Mouse (Mus musculus) cerebellum, postnatal 14 days (tissue): Measurements from ENCODE around the gene Pard3b.

Experiments
- DNase-seq, 2 experiments: peaks; one replicate each; pipeline ENCODE4 v3.0.0; 2021; ENCODE audit warnings: mixed read lengths in 2 of 2

Pard3b gene

DNA sequence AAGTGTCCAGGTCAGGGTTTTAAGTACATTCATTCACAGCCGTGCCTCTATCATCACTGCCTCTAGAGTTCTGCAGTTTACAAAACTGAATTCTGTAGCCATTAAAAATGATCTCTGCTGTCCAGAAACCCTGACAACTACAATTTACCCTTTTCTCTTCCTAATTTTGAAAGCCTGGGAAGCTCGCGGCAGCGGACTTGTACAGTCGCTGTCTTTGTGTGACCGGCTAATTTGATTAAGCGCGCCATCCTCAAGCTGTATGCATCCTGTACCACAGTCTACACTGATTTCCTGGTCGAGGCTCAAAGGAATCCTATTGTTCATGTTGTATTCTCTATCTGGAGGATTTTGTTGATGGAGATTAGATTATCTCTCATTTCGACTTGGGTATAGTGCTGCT lies 448.8 kb downstream of the Pard3b start:
- DNase-seq, result no peak

DNA sequence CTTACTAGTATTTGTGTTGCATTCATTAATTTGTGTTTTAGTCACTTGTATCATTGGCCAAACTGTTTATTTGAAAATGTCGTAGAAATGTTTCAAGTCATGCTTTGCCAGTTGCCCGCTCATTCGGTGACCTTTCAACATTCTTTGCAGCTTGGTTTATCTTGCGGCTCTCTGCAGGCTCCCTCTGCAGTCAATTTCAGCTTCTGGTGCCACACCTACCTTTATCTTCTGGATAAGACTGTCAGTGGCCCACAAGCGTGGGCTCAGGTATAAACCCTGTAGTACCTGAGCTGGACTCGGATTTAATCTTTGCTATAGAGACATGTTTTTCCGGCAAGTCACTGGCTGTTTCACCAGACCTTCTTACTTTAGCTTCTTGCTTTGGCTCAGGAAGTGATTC lies 456.3 kb downstream of the Pard3b start:
- no peak for DNase-seq

DNA sequence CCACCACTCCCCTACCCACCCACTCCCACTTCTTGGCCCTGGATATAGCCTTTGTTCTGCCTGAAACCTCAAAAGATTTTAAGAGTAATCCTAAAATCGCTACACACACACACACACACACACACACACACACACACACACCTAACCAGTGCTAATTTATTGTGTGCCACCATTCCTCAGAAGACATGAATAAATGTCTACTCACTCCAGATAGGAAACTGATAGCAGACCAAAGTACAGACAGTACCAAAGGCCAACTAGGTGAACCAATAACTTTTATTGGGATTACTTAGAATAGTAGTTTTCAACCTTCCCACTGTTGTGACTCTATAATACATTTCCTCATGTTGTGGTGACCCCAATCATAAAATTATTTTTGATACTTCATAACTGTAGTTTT lies 483.8 kb downstream of the Pard3b start:
- DNase-seq, result no peak

DNA sequence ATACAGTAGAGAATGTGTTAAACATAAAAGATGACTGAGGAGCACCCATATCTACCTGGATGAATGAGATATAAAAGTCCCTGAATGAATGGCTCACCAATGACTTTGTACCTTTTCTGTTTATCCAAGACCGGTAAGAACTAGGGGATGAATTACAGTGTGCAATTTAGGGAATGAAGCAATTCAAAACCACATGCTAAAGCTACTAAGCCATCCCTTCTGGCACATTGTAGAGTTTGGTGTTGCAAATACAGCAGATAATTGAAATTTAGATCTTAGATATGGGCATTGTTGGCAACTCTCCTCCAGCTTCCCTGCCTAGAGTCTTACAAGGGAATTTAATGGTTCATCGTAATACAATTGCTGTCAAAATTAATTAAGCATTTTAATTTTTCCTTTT lies 490.6 kb downstream of the Pard3b start:
- DNase-seq, result no peak

DNA sequence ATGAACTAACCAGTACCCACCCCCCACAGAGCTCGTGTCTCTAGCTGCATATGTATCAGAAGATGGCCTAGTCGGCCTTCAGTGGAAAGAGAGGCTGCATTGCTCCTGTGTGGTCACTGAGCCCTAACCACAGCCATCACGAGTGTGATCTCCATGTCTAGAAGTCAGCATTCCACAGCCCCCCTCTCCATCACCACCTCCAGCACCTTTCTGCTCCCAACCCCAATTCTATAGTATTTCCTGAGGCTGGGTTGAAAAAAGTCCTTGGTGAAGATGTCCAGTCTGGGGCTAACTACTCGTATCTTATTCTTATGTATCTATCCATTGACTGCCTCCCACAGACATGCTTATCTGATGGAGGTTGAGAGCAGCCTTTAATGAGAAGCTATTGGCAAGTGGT lies 509.5 kb downstream of the Pard3b start:
- DNase-seq, result no peak

DNA sequence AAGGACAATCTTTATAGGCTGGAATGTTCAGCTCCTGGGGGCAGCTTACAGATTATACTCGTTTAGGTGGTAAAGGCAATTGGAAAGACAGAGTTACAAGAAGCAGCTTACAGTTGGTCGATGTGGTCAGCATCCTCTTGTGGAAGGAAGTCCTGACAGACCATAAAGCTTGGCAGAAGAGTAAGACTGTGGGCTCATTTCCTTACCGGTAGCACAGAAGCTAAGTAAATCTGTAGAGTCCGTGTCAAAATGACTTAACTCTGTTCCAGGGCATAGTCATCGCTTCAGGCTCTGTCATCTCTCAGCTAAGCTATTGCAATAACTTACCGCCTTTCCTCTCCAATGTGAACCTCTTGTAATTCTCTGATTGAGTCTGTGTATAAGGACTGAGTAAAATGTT lies 510.2 kb downstream of the Pard3b start:
- DNase-seq, result no peak

DNA sequence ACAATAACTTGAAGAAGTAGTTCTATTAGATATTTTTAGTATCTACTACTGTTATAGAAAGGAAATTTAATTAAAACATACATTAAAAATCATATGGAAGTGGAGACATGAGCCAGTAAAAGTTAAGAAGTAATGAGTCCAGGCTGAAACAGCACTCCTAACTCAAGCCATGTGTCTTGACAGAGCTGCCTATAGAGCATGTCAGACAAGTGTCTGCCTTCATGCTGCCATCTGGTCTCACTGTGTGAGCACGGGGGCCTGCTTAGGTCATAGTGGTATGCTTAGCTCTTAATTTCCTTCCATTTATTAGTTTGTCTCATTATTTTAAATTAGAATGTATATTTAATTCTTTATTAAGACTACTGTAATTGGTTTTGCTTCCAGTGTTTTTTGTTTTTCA lies 517.3 kb downstream of the Pard3b start:
- DNase-seq, result peak; percentile 9 to 39

DNA sequence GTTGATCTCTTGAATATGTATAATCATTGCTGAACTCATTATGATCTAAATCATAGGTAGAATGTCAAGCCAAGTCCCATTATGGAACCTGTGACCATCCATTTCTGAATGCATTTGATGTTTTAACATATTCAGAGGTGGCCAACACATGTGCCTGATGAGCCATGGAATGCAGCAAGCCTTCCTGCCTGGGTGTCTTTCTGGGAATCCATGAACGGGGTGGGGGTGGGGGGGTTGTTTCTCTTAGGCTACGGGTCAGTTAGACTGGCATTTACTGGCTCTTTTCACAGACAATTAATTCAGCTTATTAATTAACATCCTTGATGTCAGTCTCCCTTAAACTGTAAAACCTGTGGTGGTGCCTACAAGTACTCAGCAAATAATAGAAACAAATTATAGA lies 521.0 kb downstream of the Pard3b start:
- no peak for DNase-seq

DNA sequence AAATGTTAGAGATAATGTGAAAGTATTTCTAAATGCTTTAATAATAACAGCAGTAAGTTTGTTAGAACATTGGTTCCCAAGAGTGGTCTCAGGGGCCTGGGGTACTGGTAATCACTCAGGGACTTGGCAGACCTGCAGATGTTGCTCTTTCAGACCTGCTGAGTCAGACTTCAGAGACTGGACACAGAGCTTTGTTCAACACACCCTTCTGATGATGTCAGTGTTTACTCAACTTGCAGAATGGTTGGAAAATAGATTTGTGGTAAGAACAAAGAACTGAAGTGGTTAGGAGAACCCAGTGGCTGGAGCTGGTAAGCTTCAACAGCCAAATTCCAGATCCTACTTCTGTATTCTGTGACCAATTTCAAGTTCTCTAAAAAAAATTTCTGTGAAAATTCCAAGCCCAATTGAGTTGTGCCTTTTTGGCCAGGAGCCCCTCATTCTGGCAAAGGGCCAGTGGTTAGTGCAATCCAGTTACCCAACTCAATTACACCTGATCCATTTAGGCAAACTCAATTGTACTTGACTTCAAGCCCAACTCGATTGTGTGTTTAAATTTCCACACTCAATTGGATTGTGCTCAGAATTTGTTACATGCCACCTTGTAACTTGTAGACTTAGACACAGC lies 536.5 kb downstream of the Pard3b start:
- DNase-seq, result peak; percentile 51 to 68

DNA sequence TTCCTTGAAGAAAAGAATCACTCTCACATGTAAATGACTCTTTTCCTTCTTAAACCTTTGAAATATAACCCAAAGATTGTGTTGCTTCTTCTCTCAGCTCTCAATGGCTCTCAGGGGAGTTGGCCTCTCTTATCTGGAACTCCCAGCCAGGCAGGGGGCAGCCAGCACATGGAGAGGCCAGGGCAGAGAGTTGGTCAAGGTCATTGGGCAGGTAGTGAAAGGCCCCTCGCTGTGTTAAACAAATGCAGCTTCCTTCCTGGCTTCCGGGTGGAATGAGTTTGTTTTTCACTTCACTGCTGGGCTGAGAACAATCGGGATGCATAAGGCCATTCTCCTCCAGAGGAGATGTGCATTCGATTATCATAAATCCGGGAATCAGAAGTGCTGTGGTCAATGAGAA lies 543.0 kb downstream of the Pard3b start:
- no peak for DNase-seq

DNA sequence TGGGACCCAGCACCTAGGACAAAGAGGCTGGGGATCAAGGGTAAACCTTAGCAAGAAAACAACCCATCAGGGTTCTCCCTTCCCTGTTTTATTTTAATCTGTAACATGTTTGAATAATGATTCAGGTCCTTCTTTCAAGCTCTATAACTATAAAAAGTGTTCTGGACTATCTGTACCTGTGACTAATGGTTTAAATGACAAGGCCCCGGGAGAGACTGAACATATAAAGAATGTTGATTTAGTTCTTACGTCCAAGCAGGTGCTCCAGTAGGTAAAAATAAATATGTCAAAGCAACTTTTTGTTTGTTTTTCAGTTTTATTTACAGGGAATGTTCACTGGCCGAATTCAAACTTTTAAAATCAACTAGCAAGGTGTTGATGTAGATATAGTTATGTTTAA lies 544.0 kb downstream of the Pard3b start:
- no peak for DNase-seq

DNA sequence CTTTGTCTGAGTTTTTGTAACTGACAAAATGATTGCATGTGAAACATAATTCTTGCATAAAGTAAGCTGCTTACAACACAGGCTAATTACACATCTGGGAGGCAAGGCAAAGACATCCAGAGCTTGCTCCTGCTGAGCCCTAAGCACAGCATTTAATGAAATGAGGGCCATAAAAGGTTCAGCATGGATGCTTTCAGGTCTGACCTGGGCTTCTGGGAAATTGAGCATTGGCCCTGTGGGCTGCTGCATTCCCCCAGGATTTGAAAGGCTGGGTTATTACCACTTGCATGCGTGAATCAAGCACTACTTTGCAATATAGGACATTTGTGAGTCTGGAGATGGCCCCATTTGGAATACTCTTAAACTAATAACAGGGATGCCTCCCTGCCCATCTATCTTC lies 552.2 kb downstream of the Pard3b start:
- DNase-seq, result no peak

DNA sequence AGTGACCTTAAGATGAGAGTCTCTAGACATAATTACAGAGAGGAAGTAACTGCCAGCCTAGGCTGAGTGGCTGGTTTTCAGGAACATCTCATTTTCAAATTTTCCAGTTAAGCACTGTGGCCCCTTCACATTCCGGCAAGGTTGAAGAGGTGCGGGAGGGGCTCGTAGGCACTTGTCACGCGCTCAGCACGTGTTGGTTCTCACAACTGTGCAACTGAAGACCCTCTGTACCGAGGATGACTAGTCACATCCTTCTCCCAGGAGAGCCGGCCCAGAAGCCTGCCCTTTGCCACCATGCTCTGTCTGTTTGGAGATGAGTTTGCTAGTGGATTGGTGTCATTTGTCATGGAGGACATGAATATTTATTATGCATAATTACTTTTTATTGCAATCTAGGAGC lies 558.9 kb downstream of the Pard3b start:
- DNase-seq, result no peak

DNA sequence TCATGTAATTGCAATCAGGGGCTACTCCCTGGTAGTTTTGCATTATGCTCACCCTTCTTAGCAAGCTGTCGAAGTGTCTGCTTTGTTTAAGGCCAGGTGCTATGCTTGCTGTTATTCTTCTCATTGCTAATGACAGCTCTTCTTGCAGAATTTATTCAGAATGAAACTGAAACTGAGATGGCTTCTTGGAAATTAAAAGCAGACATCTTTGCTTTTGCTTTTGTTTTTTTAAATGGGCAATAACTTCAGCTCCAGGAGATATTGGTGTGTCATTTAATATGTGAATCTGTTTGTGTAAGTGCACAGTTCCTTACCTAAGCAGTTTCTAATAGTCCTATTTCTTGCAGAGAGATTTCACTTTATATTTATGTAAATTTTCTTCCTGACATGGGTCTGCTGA lies 562.3 kb downstream of the Pard3b start:
- DNase-seq, result no peak

DNA sequence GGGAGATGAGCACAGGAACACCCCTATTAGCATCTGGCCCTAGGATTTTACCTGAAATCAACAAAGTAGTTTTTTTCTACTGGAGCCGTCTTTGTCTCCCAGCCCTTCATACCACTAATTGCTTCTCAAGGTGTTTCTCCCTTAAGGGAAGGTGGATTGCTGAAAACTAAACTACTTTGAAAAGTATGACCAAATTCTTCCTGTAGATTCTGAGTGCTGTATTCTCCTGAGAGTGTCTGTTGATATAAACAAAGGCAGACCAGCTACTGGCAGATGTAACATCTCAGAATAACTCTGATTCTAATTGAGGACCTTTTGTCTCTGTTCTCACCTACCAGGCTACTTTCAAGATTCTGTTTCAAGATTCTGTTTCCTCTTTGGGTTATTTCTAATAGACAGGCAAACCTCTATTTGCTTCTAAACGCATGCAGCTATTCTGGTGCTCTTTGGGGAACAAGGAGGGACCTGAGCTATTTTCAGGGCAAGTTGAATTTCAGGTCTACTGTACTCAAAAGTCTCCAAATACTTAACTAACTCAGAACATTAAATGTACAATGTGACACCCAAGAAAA lies 563.1 kb downstream of the Pard3b start:
- DNase-seq, result no peak

DNA sequence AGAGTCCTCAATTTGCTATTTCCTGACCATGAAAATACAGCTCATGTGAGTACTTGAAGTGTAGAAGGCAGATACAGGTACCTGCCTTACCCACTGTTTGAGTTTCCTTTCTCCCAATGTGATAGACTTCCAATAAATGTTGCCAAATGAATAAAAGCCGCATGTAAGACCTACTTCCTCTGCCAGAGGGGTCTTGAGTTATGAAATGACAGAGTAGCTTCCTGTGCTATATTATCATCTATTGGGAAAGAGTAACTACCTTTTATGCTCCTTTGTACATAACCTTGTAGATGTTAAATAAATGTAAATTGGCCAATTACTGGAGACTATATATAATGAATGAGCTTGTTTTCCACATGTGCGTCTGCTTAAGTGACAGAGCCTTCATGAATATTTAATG lies 574.7 kb downstream of the Pard3b start:
- DNase-seq, result no peak

DNA sequence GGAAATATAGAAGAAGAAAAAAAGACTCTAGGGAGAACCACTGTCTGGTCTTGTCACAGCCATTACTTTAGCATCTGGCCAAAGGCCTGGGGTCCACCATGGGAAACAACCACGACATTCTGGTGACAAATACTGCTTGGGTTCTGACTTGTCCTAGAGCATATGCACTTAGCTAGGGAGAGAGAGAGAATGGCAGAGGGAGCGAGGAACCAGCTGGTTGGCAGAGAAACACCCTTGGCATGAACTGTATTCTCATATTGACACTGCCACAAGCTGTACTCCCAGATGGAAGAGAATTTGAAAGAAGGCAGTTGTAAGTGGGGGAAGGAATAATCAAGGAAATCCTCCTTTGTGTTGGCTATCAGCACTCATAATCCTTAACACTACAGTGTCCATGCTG lies 577.2 kb downstream of the Pard3b start:
- peak; percentile 85 to 87 for DNase-seq

DNA sequence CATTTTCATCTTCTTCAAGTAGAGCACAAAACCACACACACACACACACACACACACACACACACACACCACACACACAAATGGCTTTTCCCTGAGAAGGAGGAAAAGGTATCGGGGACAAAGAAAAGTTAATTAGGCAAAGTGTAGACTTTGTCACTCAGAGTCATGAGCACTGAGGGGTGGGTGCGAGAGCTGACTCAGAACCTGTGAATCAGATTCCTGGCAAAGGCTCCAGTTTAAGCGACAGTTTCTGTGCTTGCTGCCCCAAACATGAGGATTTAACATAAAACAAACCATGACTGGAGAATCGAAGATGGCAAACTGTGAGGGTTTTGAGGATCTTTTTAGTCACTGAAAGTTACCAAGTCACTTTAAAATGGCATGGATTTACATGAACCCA lies 577.9 kb downstream of the Pard3b start:
- DNase-seq, result no peak

DNA sequence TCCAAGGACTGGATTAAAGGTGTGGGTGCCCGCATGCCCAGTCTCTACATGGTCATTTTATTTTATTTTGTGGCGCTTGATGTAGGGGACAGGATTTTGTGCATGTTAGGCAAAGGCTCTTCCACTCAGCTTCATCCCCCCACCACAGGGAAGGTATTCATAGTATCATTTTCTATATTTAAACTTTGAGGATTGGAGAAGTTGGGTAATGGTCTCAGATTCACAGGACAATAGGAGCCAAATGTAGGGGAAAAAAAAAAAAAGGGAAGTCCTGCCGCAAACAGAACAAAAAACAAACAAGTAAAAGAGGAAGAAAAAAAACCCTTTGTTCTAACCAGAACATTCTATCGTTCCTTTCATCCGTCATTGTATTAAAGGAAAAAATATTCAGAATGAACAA lies 590.5 kb downstream of the Pard3b start:
- no peak for DNase-seq

DNA sequence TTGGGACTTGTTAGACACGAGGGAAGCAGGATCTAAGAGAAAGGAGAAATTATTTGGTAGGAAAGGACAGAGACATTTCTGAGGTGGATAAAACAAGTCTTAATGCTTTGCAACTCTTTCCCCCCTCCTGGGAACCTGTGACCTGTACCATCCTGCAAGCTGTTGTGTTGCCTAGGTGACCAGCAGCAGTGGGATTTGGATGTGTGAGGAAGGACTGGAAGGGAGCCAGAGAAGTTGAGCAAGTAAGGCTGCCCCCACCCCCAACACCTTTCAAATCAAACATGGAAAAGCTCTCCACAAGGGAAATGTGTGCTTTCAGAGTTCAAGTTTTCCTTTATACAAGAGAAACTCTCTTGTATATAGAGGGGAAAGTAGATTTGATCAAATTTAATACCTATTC lies 595.4 kb downstream of the Pard3b start:
- no peak for DNase-seq

DNA sequence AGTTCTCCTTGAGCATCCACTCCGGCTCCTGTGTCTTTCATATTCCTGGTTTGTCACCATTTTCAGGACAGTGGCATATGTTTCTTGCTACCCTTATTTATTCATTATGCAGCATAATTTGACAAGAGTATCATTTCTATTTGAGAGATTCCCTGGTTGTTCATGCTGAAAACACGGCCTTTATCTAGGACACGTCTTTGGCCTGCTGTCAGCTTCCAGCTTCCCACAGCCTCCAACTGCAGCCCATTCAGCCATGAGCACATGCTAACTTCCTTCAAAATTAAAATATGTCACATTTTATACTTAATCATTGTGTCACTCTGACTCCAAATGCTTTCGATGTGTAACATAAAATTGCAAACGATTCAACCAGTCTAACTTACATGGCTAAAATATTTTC lies 596.5 kb downstream of the Pard3b start:
- DNase-seq, result peak; percentile 33 to 48

DNA sequence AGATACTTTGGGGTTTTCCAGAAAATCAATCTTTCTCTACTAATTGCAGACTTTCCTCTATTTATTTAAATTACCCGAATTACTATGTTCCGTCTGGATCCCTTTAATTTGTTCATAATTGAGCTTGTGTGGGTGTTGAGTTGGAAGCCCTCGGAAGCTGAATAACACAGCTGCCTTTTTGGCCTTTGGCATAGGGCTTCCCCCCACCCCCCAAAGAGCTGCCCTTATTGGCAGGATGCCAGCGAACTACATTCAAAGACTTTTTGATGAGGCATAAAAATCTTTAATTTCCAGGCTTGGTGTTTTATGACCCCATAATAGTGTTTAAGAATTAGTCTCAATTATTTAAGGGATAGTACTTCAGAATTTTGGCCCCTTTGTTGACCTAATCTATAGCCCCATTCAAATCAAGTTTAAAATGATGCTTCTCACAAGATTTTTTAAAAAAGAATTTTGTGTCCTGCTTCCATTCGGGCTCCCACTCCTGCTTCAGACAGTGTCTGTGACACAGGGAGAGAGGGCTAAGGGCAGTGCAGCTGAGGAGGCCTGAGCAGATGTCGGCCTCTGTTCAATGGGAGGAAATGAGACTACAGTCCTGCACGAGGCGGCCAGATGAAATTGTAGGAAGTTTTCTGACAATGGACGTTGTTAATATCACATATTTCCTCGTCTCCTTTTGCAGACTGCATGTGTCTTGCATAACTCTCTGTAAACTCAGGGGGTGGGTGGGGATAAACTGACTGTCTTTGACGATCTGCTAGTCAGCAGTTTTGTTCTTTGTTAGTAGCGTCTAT lies 605.8 kb downstream of the Pard3b start:
- DNase-seq, result peak in 1 of 2 experiments; percentile 31

DNA sequence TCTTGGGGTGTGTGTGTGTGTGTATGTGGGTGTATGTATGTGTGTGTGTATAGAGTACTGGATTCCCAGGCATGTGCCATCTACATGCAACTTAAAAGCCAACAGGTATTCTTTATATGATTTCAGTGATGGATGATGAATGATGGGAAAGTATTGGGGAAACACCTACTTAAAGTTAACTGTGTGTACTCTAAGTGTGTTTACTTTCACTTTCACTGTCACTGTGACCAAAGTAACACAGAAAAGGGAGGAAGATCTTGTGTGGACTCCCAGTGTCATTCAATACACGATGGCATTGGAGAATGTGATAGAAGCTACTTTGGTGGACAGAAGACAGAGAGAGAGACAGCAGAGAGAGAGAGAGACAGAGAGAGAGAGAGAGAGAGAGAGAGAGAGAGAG lies 613.8 kb downstream of the Pard3b start:
- DNase-seq, result no peak

DNA sequence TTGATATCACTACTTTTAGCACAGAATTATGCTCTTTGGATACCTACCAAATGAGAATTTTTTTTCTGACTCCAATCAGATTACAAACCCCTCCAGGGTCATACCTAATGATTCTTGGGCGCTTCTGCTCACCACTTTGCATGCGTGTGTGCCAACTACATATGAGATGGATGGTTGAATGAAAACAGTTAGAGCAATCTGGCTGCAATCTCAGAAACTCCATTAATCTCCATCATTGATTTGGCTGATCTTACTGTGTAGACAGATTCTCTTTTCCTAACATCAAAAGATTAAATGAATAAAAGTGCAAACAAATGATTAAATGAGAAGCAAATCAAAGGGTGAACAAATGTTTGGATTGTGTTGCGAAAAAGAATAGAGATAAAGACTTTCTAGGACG lies 615.7 kb downstream of the Pard3b start:
- DNase-seq, result no peak

DNA sequence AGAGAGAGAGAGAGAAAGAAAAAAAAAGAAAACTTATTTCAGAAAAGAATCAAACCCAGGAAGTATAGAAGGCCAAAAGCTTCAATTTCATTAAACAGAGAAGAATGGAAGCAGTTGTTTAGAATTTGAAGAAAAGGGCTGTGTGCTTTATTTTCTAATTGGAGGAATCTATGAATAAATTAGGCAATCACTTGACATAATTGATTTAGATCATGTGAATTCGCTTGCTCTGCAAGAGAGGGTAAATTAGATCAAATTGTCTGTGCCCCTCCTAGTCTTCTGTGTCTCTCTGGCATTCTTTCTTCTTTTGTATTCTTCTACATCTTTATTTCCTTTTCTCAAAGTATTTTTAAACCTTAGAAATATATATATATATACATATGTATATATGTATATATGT lies 616.3 kb downstream of the Pard3b start:
- DNase-seq, result no peak
